Mouse (Mus musculus) embryonic facial prominence, embryonic 15.5 days (tissue): ENCODE results near the gene Psd. TPM values are rescaled to one million over a fixed set of nuclear protein-coding genes. Genes with fewer than 3 reads are reported as not detected.

Source experiments
- ATAC-seq: fragments of 200-750 bp; cut with Nextera tagmentation; 2 replicates; pipeline ENCODE4 v1.8.0; 2017; ENCODE audit warnings: low read depth, moderate TSS enrichment; ENCODE audit not compliant: insufficient number of reproducible peaks, low FRiP score, low TSS enrichment
- H3K27ac ChIP-seq: fragments of 300-500 bp; sonication (generic); replicated peaks from 2 replicates; pipeline ENCODE4 v1.5.1; 2015; ENCODE audit warnings: mild to moderate bottlenecking, inconsistent platforms
- H3K27me3 ChIP-seq: fragments of 300-500 bp; sonication (generic); 2 replicates; pipeline ENCODE4 v1.6.1; 2015; ENCODE audit warnings: inconsistent platforms
- H3K36me3 ChIP-seq: fragments of 300-500 bp; sonication (generic); 2 replicates; pipeline ENCODE4 v1.6.1; 2015; ENCODE audit warnings: mild to moderate bottlenecking, inconsistent platforms
- H3K4me1 ChIP-seq: fragments of 300-500 bp; sonication (generic); 2 replicates; pipeline ENCODE4 v1.6.1; 2015; ENCODE audit warnings: inconsistent platforms
- H3K4me2 ChIP-seq: fragments of 300-500 bp; sonication (generic); replicated peaks from 2 replicates; pipeline ENCODE4 v1.6.1; 2015; ENCODE audit warnings: mild to moderate bottlenecking, inconsistent platforms
- H3K4me3 ChIP-seq: fragments of 300-500 bp; sonication (generic); replicated peaks from 2 replicates; pipeline ENCODE4 v1.5.1; 2015; ENCODE audit warnings: mild to moderate bottlenecking, inconsistent platforms
- H3K9ac ChIP-seq: fragments of 300-500 bp; sonication (generic); 2 replicates; pipeline ENCODE4 v1.6.1; 2015; ENCODE audit warnings: inconsistent platforms
- H3K9me3 ChIP-seq: fragments of 300-500 bp; sonication (generic); replicated peaks from 2 replicates; pipeline ENCODE4 v1.6.1; 2016; ENCODE audit warnings: inconsistent platforms
- WGBS: fragments of 180-500 bp; shearing (Covaris S2); methylation state at CpG from one replicate; pipeline ENCODE4 v1.1.7; 2015; 5-methylcytosine and 5-hydroxymethylcytosine counted together
- polyA plus RNA-seq: library from polyadenylated mRNA; unstranded; fragments of >200 nt; fragmentation: Nextera tagmentation; extraction: Ambion mirVana; gene quantifications from 2 replicates; pipeline ENCODE4 v1.2.1, GENCODE M21; 2015

Gene Psd
- polyA plus RNA-seq, 1 experiment from 2014 or later: 9.8 TPM

DNA sequence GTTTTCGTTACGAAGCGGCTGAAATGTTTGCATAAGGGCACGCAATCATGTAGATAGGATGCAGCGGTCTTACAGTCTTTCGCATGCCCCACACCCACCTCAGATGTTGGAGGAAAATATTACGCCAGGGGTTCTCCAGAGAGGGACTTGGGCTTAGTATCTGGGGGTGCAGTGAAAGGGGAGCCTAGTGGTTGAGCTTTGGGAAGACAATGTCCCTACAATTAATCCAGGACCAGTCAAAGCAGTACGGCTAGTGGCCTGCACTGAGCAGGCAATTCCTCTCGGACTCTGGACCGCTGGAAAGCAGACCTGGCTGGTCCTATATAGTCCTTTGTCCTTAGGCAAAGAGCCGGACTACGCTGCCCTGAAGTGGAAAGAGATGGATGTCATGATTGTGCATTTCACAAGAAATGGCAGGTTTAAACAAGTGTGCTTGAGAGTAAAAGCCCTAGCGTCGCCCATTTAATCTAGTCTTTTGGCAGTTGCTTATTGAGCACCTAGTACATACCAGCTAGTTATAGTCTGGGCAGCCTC, 642 bp upstream of the Psd start:
- peak overlapping the region; percentile 78 for H3K4me3 ChIP-seq
- peak overlapping the region; percentile 47; the same call in 1 of the 2 replicates for H3K9ac ChIP-seq
- no peaks in the 10 kb centered on the region for H3K9me3 ChIP-seq
- 26% methylated on average over 14 of the region's 14 CpGs for WGBS
- H3K36me3 ChIP-seq: peaks cover 13% of the 10 kb centered on the region
- H3K4me1 ChIP-seq: peaks cover 38% of the 10 kb centered on the region
- H3K4me2 ChIP-seq: peak overlapping the region; percentile 100
- peak overlapping the region; percentile 92 for H3K27ac ChIP-seq
- ATAC-seq: no peak
- peaks cover 51% of the 10 kb centered on the region for H3K27me3 ChIP-seq

- no peak overlapping the region for H3K27ac ChIP-seq
- H3K9me3 ChIP-seq: no peaks in the 10 kb centered on the region
- WGBS: 4% methylated on average over 28 of the region's 29 CpGs
- peak overlapping the region; percentile 100 for H3K4me2 ChIP-seq
- peaks cover 50% of the 10 kb centered on the region for H3K4me1 ChIP-seq
- H3K36me3 ChIP-seq: peaks cover 9% of the 10 kb centered on the region
- H3K4me3 ChIP-seq: peak overlapping the region; percentile 78; the same call in 1 of the 2 replicates
- peaks cover 64% of the 10 kb centered on the region for H3K27me3 ChIP-seq
- no peak for ATAC-seq
- no peak overlapping the region for H3K9ac ChIP-seq
These were observed 769 bp downstream of the Psd start for GRCm38 (mm10) chr19:46326019-46326755.

GRCm38 (mm10) chr19:46324918-46325317, 2.0 kb downstream of the Psd start:
- H3K9ac ChIP-seq: no peak overlapping the region
- peaks cover 47% of the 10 kb centered on the region for H3K4me1 ChIP-seq
- no peak overlapping the region for H3K4me3 ChIP-seq
- no peak for ATAC-seq
- peaks cover 76% of the 10 kb centered on the region for H3K27me3 ChIP-seq
- no peaks in the 10 kb centered on the region for H3K9me3 ChIP-seq
- 66% methylated on average over 5 of the region's 5 CpGs for WGBS
- H3K4me2 ChIP-seq: no peak overlapping the region
- no peaks in the 10 kb centered on the region for H3K36me3 ChIP-seq
- no peak overlapping the region for H3K27ac ChIP-seq

DNA sequence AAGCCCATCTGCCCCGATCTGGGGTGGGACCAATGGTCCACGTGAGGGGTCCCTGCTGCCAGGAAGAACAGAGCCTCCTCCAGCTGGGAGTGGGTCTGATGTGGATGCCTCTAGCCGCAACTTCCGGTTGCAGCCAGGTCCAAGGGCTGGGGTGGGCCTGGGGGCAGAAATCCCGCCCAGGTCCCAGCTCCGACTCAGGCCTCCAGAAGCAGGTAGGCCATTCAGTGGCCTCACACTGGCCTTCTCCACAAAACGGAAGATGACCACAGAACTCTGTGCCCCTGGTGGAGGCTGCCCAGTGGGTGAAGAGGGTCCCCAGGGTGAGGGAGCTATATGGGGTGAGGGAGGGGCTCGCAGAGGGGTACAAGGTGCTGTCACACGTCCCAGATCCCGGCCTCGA, 2.6 kb downstream of the Psd start:
- no peak for ATAC-seq
- H3K4me1 ChIP-seq: peaks cover 46% of the 10 kb centered on the region
- WGBS: 57% methylated on average over 11 of the region's 11 CpGs
- H3K9ac ChIP-seq: no peak overlapping the region
- H3K4me2 ChIP-seq: no peak overlapping the region
- H3K36me3 ChIP-seq: no peaks in the 10 kb centered on the region
- H3K27me3 ChIP-seq: peaks cover 82% of the 10 kb centered on the region
- H3K9me3 ChIP-seq: no peaks in the 10 kb centered on the region
- no peak overlapping the region for H3K4me3 ChIP-seq
- no peak overlapping the region for H3K27ac ChIP-seq

GRCm38 (mm10) chr19:46323716-46324115, 3.2 kb downstream of the Psd start:
- Histone ChIP-seq H3K36me3 (no peaks in the 10 kb centered on the region), H3K27ac (no peak overlapping the region), H3K9me3 (no peaks in the 10 kb centered on the region), H3K27me3 (peaks cover 88% of the 10 kb centered on the region), H3K9ac (no peak overlapping the region), H3K4me2 (no peak overlapping the region), H3K4me3 (no peak overlapping the region), H3K4me1 (peaks cover 46% of the 10 kb centered on the region)
- WGBS: 59% methylated on average over 5 of the region's 5 CpGs
- no peak for ATAC-seq

GRCm38 (mm10) chr19:46322996-46323572, 3.9 kb downstream of the Psd start:
- H3K9me3 ChIP-seq: no peaks in the 10 kb centered on the region
- H3K4me3 ChIP-seq: no peak overlapping the region
- peaks cover 49% of the 10 kb centered on the region for H3K4me1 ChIP-seq
- H3K27me3 ChIP-seq: peaks cover 95% of the 10 kb centered on the region
- no peak for ATAC-seq
- whole genome bisulfite sequencing: 76% methylated on average over 13 of the region's 13 CpGs
- H3K27ac ChIP-seq: no peak overlapping the region
- H3K9ac ChIP-seq: no peak overlapping the region
- no peaks in the 10 kb centered on the region for H3K36me3 ChIP-seq
- H3K4me2 ChIP-seq: no peak overlapping the region

GRCm38 (mm10) chr19:46322144-46322995, 4.6 kb downstream of the Psd start:
- H3K4me3 ChIP-seq: no peak overlapping the region
- no peak overlapping the region for H3K4me2 ChIP-seq
- no peak for ATAC-seq
- H3K36me3 ChIP-seq: no peaks in the 10 kb centered on the region
- peaks cover 49% of the 10 kb centered on the region for H3K4me1 ChIP-seq
- H3K27me3 ChIP-seq: peaks cover 99% of the 10 kb centered on the region
- H3K9ac ChIP-seq: no peak overlapping the region
- H3K27ac ChIP-seq: peak overlapping the region; percentile 34; the same call in 1 of the 2 replicates
- 45% methylated on average over 11 of the region's 11 CpGs for WGBS
- H3K9me3 ChIP-seq: no peaks in the 10 kb centered on the region

- 23% methylated on average over 6 of the region's 6 CpGs for WGBS
- H3K27me3 ChIP-seq: peaks cover 99% of the 10 kb centered on the region
- no peak for ATAC-seq
These were observed 5.6 kb downstream of the Psd start for GRCm38 (mm10) chr19:46321101-46321943.

GRCm38 (mm10) chr19:46320076-46320785, 6.7 kb downstream of the Psd start:
- Histone ChIP-seq H3K36me3 (no peaks in the 10 kb centered on the region), H3K4me3 (no peak overlapping the region), H3K4me1 (peaks cover 56% of the 10 kb centered on the region), H3K27me3 (peaks cover 99% of the 10 kb centered on the region), H3K9me3 (no peaks in the 10 kb centered on the region), H3K9ac (no peak overlapping the region), H3K4me2 (no peak overlapping the region), H3K27ac (no peak overlapping the region)
- 76% methylated on average over 8 of the region's 8 CpGs for WGBS
- ATAC-seq: no peak

More at GRCm38 (mm10) chr19:46321101-46321943, 5.6 kb downstream of the Psd start:
- no peak overlapping the region for H3K27ac ChIP-seq
- no peak overlapping the region for H3K4me2 ChIP-seq
- H3K4me1 ChIP-seq: peaks cover 49% of the 10 kb centered on the region
- H3K4me3 ChIP-seq: no peak overlapping the region
- no peaks in the 10 kb centered on the region for H3K9me3 ChIP-seq
- no peak overlapping the region for H3K9ac ChIP-seq
- H3K36me3 ChIP-seq: no peaks in the 10 kb centered on the region
